Mouse (Mus musculus): ENCODE results near the gene Reep6. TPM values are rescaled to one million over a fixed set of nuclear protein-coding genes. Genes with fewer than 3 reads are reported as not detected.

Gene Reep6
- polyA plus RNA-seq, 1 experiment from 2014 or later: 13.5 TPM

GRCm38 (mm10) chr10:80356737-80357136 lies 27.0 kb downstream of the Reep6 start:
- peak overlapping the region; percentile 42 for H3K4me2 ChIP-seq (replicated peaks; ENCODE audit: low read depth)
- no peak overlapping the region for H3K27ac ChIP-seq (replicated peaks)
- no peak overlapping the region for H3K9ac ChIP-seq (ENCODE audit: low read length)
- no peaks in the 10 kb centered on the region for H3K36me3 ChIP-seq (ENCODE audit: control insufficient read depth, insufficient read depth, low read length)
- ATAC-seq (ENCODE audit: low FRiP score, low TSS enrichment) (no peak), DNase-seq (ENCODE audit: low spot score) (no peak)
- no peaks in the 10 kb centered on the region for H3K4me1 ChIP-seq (replicated peaks; ENCODE audit: control insufficient read depth, insufficient read depth)
- 2% methylated on average over 34 of the region's 34 CpGs for WGBS
- no peaks in the 10 kb centered on the region for H3K9me3 ChIP-seq (ENCODE audit: control insufficient read depth, low read length)
- peak overlapping the region; percentile 21 for H3K4me3 ChIP-seq (ENCODE audit: low read depth, low read length)
- H3K27me3 ChIP-seq (ENCODE audit: control insufficient read depth, insufficient read depth, low read length): peaks cover 17% of the 10 kb centered on the region
- TF ChIP-seq EP300 (optimal IDR thresholded peaks at IDR 0.05) (no peak), CTCF (IDR thresholded peaks at IDR 0.05; ENCODE audit: low read depth) (no peak)

- no peaks in the 10 kb centered on the region for H3K4me1 ChIP-seq (replicated peaks; ENCODE audit: control insufficient read depth, insufficient read depth)
- TF ChIP-seq CTCF (IDR thresholded peaks at IDR 0.05; ENCODE audit: low read depth) (no peak), EP300 (optimal IDR thresholded peaks at IDR 0.05) (no peak)
- no peak overlapping the region for H3K9ac ChIP-seq (ENCODE audit: low read length)
- no peaks in the 10 kb centered on the region for H3K9me3 ChIP-seq (ENCODE audit: control insufficient read depth, low read length)
- no peak overlapping the region for H3K4me2 ChIP-seq (replicated peaks; ENCODE audit: low read depth)
- H3K27me3 ChIP-seq (ENCODE audit: control insufficient read depth, insufficient read depth, low read length): peaks cover 17% of the 10 kb centered on the region
- no peak overlapping the region; the same call in 1 of the 2 replicates for H3K4me3 ChIP-seq (ENCODE audit: low read depth, low read length)
- no peak overlapping the region for H3K27ac ChIP-seq (replicated peaks)
- DNase-seq (ENCODE audit: low spot score) (no peak), ATAC-seq (ENCODE audit: low FRiP score, low TSS enrichment) (peak; percentile 14; the same call in 1 of the 2 replicates)
- no peaks in the 10 kb centered on the region for H3K36me3 ChIP-seq (ENCODE audit: control insufficient read depth, insufficient read depth, low read length)
- 25% methylated on average over 7 of the region's 7 CpGs for WGBS
These were observed 27.6 kb downstream of the Reep6 start for GRCm38 (mm10) chr10:80357336-80357735.

GRCm38 (mm10) chr10:80357994-80358639 lies 28.4 kb downstream of the Reep6 start:
- TF ChIP-seq EP300 (optimal IDR thresholded peaks at IDR 0.05) (no peak), CTCF (IDR thresholded peaks at IDR 0.05; ENCODE audit: low read depth) (peak; percentile 46; the same call in 1 of the 2 replicates)
- Histone ChIP-seq H3K4me1 (replicated peaks; ENCODE audit: control insufficient read depth, insufficient read depth) (no peaks in the 10 kb centered on the region), H3K36me3 (ENCODE audit: control insufficient read depth, insufficient read depth, low read length) (no peaks in the 10 kb centered on the region), H3K9ac (ENCODE audit: low read length) (no peak overlapping the region), H3K9me3 (ENCODE audit: control insufficient read depth, low read length) (no peaks in the 10 kb centered on the region), H3K4me3 (ENCODE audit: low read depth, low read length) (peak overlapping the region; percentile 12; the same call in 1 of the 2 replicates), H3K27ac (replicated peaks) (no peak overlapping the region), H3K27me3 (ENCODE audit: control insufficient read depth, insufficient read depth, low read length) (peaks cover 17% of the 10 kb centered on the region), H3K4me2 (replicated peaks; ENCODE audit: low read depth) (peak overlapping the region; percentile 45)
- 7% methylated on average over 31 of the region's 31 CpGs for WGBS
- ATAC-seq (ENCODE audit: low FRiP score, low TSS enrichment) (peak; percentile 65), DNase-seq (ENCODE audit: low spot score) (peak; percentile 69)

- DNase-seq (ENCODE audit: low spot score) (no peak), ATAC-seq (ENCODE audit: low FRiP score, low TSS enrichment) (no peak)
- no peaks in the 10 kb centered on the region for H3K9me3 ChIP-seq (ENCODE audit: control insufficient read depth, low read length)
- no peaks in the 10 kb centered on the region for H3K36me3 ChIP-seq (ENCODE audit: control insufficient read depth, insufficient read depth, low read length)
- H3K4me1 ChIP-seq (replicated peaks; ENCODE audit: control insufficient read depth, insufficient read depth): no peaks in the 10 kb centered on the region
- H3K9ac ChIP-seq (ENCODE audit: low read length): no peak overlapping the region
- TF ChIP-seq EP300 (optimal IDR thresholded peaks at IDR 0.05) (no peak), CTCF (IDR thresholded peaks at IDR 0.05; ENCODE audit: low read depth) (no peak)
- H3K27ac ChIP-seq (replicated peaks): no peak overlapping the region
- H3K4me2 ChIP-seq (replicated peaks; ENCODE audit: low read depth): no peak overlapping the region
- no peak overlapping the region for H3K4me3 ChIP-seq (ENCODE audit: low read depth, low read length)
- H3K27me3 ChIP-seq (ENCODE audit: control insufficient read depth, insufficient read depth, low read length): no peaks in the 10 kb centered on the region
- 38% methylated on average over 6 of the region's 6 CpGs for WGBS
These were observed 34.0 kb downstream of the Reep6 start for GRCm38 (mm10) chr10:80363734-80364133.

- DNase-seq (ENCODE audit: low spot score) (no peak), ATAC-seq (ENCODE audit: low FRiP score, low TSS enrichment) (no peak)
- Histone ChIP-seq H3K9ac (ENCODE audit: low read length) (no peak overlapping the region), H3K27me3 (ENCODE audit: control insufficient read depth, insufficient read depth, low read length) (no peaks in the 10 kb centered on the region), H3K4me3 (ENCODE audit: low read depth, low read length) (no peak overlapping the region), H3K4me1 (replicated peaks; ENCODE audit: control insufficient read depth, insufficient read depth) (no peaks in the 10 kb centered on the region), H3K27ac (replicated peaks) (no peak overlapping the region), H3K36me3 (ENCODE audit: control insufficient read depth, insufficient read depth, low read length) (no peaks in the 10 kb centered on the region), H3K9me3 (ENCODE audit: control insufficient read depth, low read length) (no peaks in the 10 kb centered on the region), H3K4me2 (replicated peaks; ENCODE audit: low read depth) (no peak overlapping the region)
- 68% methylated on average over 6 of the region's 6 CpGs for WGBS
- TF ChIP-seq EP300 (optimal IDR thresholded peaks at IDR 0.05) (no peak), CTCF (IDR thresholded peaks at IDR 0.05; ENCODE audit: low read depth) (no peak)
These were observed 36.0 kb downstream of the Reep6 start for GRCm38 (mm10) chr10:80365736-80366135.

GRCm38 (mm10) chr10:80367954-80368353 lies 38.2 kb downstream of the Reep6 start:
- no peaks in the 10 kb centered on the region for H3K9me3 ChIP-seq (ENCODE audit: control insufficient read depth, low read length)
- H3K4me1 ChIP-seq (replicated peaks; ENCODE audit: control insufficient read depth, insufficient read depth): no peaks in the 10 kb centered on the region
- no peak overlapping the region for H3K9ac ChIP-seq (ENCODE audit: low read length)
- DNase-seq (ENCODE audit: low spot score): no peak
- no peak overlapping the region for H3K4me2 ChIP-seq (replicated peaks; ENCODE audit: low read depth)
- no peaks in the 10 kb centered on the region for H3K27me3 ChIP-seq (ENCODE audit: control insufficient read depth, insufficient read depth, low read length)
- H3K27ac ChIP-seq (replicated peaks): no peak overlapping the region
- no peaks in the 10 kb centered on the region for H3K36me3 ChIP-seq (ENCODE audit: control insufficient read depth, insufficient read depth, low read length)
- no peak for ATAC-seq (ENCODE audit: low FRiP score, low TSS enrichment)
- whole genome bisulfite sequencing: 59% methylated on average over 5 of the region's 5 CpGs
- no peak overlapping the region for H3K4me3 ChIP-seq (ENCODE audit: low read depth, low read length)
- TF ChIP-seq EP300 (optimal IDR thresholded peaks at IDR 0.05) (no peak), CTCF (IDR thresholded peaks at IDR 0.05; ENCODE audit: low read depth) (no peak)

Data from stomach, postnatal 0 days (tissue).